Mouse (Mus musculus): ENCODE measurements around the gene Rgl3.

GRCm38 (mm10) chr9:21976626-21977175 lies 12.5 kb downstream of the Rgl3 start:
- TF ChIP-seq POLR2A (IDR thresholded peaks at IDR 0.05; ENCODE audit: insufficient read length, low read depth): no peak
- no peak for TF ChIP-seq MAX (IDR thresholded peaks at IDR 0.05; ENCODE audit: low read depth)
- no peak for TF ChIP-seq E2F4 (IDR thresholded peaks at IDR 0.05; ENCODE audit: insufficient read depth)

Data from myocyte (in vitro differentiated cells).